Mouse (Mus musculus): ENCODE results near the gene Vps13d. TPM values are rescaled to one million over a fixed set of nuclear protein-coding genes. Genes with fewer than 3 reads are reported as not detected.

The Vps13d gene
- polyA plus RNA-seq, 1 experiment from 2014 or later = 14.2 TPM

- no peaks in the 10 kb centered on the region for H3K36me3 ChIP-seq (ENCODE audit: control insufficient read depth, insufficient read depth, low read length)
- DNase-seq (ENCODE audit: low spot score) = peak; percentile 51
- peaks cover 12% of the 10 kb centered on the region for H3K4me1 ChIP-seq (ENCODE audit: control insufficient read depth, insufficient read depth, low read length)
- H3K27ac ChIP-seq (replicated peaks; ENCODE audit: low read depth, low read length) = no peak overlapping the region
- no peaks in the 10 kb centered on the region for H3K27me3 ChIP-seq (ENCODE audit: control insufficient read depth, insufficient read depth, low read length)
- no peak overlapping the region for H3K9ac ChIP-seq (ENCODE audit: low read length)
- H3K9me3 ChIP-seq (ENCODE audit: control insufficient read depth, low read length) = no peaks in the 10 kb centered on the region
- 3% methylated on average over 3 of the region's 3 CpGs for WGBS
- no peak overlapping the region for H3K4me3 ChIP-seq (ENCODE audit: low read depth, low read length)
- ATAC-seq (ENCODE audit: insufficient number of reproducible peaks, low FRiP score, low TSS enrichment, low read depth) = peak; percentile 61
- H3K4me2 ChIP-seq (ENCODE audit: low read depth, severe bottlenecking) = no peak overlapping the region
Measured at GRCm38 (mm10) chr4:145009437-145009836, 185.4 kb downstream of the Vps13d start.

- ATAC-seq (ENCODE audit: insufficient number of reproducible peaks, low FRiP score, low TSS enrichment, low read depth) (no peak), DNase-seq (ENCODE audit: low spot score) (no peak)
- no peak overlapping the region for H3K9ac ChIP-seq (ENCODE audit: low read length)
- H3K4me3 ChIP-seq (ENCODE audit: low read depth, low read length) = no peak overlapping the region
- no peaks in the 10 kb centered on the region for H3K36me3 ChIP-seq (ENCODE audit: control insufficient read depth, insufficient read depth, low read length)
- H3K9me3 ChIP-seq (ENCODE audit: control insufficient read depth, low read length) = no peaks in the 10 kb centered on the region
- no peaks in the 10 kb centered on the region for H3K27me3 ChIP-seq (ENCODE audit: control insufficient read depth, insufficient read depth, low read length)
- peaks cover 12% of the 10 kb centered on the region for H3K4me1 ChIP-seq (ENCODE audit: control insufficient read depth, insufficient read depth, low read length)
- H3K27ac ChIP-seq (replicated peaks; ENCODE audit: low read depth, low read length) = no peak overlapping the region
- 92% methylated on average over 4 of the region's 4 CpGs for WGBS
- no peak overlapping the region for H3K4me2 ChIP-seq (ENCODE audit: low read depth, severe bottlenecking)
Measured at GRCm38 (mm10) chr4:145005943-145006545, 188.8 kb downstream of the Vps13d start.

- H3K27ac ChIP-seq (replicated peaks; ENCODE audit: low read depth, low read length) = no peak overlapping the region
- H3K36me3 ChIP-seq (ENCODE audit: control insufficient read depth, insufficient read depth, low read length) = no peaks in the 10 kb centered on the region
- WGBS = 79% methylated on average over 6 of the region's 6 CpGs
- DNase-seq (ENCODE audit: low spot score) (no peak), ATAC-seq (ENCODE audit: insufficient number of reproducible peaks, low FRiP score, low TSS enrichment, low read depth) (no peak)
- H3K27me3 ChIP-seq (ENCODE audit: control insufficient read depth, insufficient read depth, low read length) = no peaks in the 10 kb centered on the region
- no peak overlapping the region for H3K4me2 ChIP-seq (ENCODE audit: low read depth, severe bottlenecking)
- peaks cover 11% of the 10 kb centered on the region for H3K4me1 ChIP-seq (ENCODE audit: control insufficient read depth, insufficient read depth, low read length)
- no peak overlapping the region for H3K9ac ChIP-seq (ENCODE audit: low read length)
- no peak overlapping the region for H3K4me3 ChIP-seq (ENCODE audit: low read depth, low read length)
- H3K9me3 ChIP-seq (ENCODE audit: control insufficient read depth, low read length) = no peaks in the 10 kb centered on the region
Measured at GRCm38 (mm10) chr4:145004176-145004575, 190.6 kb downstream of the Vps13d start.

- Histone ChIP-seq H3K4me3 (ENCODE audit: low read depth, low read length) (no peak overlapping the region), H3K27ac (replicated peaks; ENCODE audit: low read depth, low read length) (no peak overlapping the region), H3K4me1 (ENCODE audit: control insufficient read depth, insufficient read depth, low read length) (peaks cover 26% of the 10 kb centered on the region), H3K4me2 (ENCODE audit: low read depth, severe bottlenecking) (no peak overlapping the region), H3K9ac (ENCODE audit: low read length) (no peak overlapping the region), H3K9me3 (ENCODE audit: control insufficient read depth, low read length) (no peaks in the 10 kb centered on the region), H3K27me3 (ENCODE audit: control insufficient read depth, insufficient read depth, low read length) (no peaks in the 10 kb centered on the region), H3K36me3 (ENCODE audit: control insufficient read depth, insufficient read depth, low read length) (no peaks in the 10 kb centered on the region)
- ATAC-seq (ENCODE audit: insufficient number of reproducible peaks, low FRiP score, low TSS enrichment, low read depth) = no peak
- WGBS = 92% methylated on average over 1 of the region's 1 CpGs
- DNase-seq (ENCODE audit: low spot score) = no peak
Measured at GRCm38 (mm10) chr4:145002733-145003132, 192.1 kb downstream of the Vps13d start.

GRCm38 (mm10) chr4:144999903-145000382 is 194.9 kb downstream of the Vps13d start:
- Histone ChIP-seq H3K4me2 (ENCODE audit: low read depth, severe bottlenecking) (no peak overlapping the region), H3K36me3 (ENCODE audit: control insufficient read depth, insufficient read depth, low read length) (no peaks in the 10 kb centered on the region)
- peak; percentile 61 for DNase-seq (ENCODE audit: low spot score)

GRCm38 (mm10) chr4:144999572-144999880 is 195.3 kb downstream of the Vps13d start:
- Histone ChIP-seq H3K4me3 (ENCODE audit: low read depth, low read length) (no peak overlapping the region), H3K27me3 (ENCODE audit: control insufficient read depth, insufficient read depth, low read length) (no peaks in the 10 kb centered on the region), H3K9me3 (ENCODE audit: control insufficient read depth, low read length) (no peaks in the 10 kb centered on the region), H3K4me2 (ENCODE audit: low read depth, severe bottlenecking) (no peak overlapping the region), H3K9ac (ENCODE audit: low read length) (no peak overlapping the region), H3K27ac (replicated peaks; ENCODE audit: low read depth, low read length) (no peak overlapping the region), H3K36me3 (ENCODE audit: control insufficient read depth, insufficient read depth, low read length) (no peaks in the 10 kb centered on the region), H3K4me1 (ENCODE audit: control insufficient read depth, insufficient read depth, low read length) (peaks cover 29% of the 10 kb centered on the region)
- 45% methylated on average over 6 of the region's 6 CpGs for WGBS
- DNase-seq (ENCODE audit: low spot score) = no peak
- peak; percentile 28; the same call in 1 of the 2 replicates for ATAC-seq (ENCODE audit: insufficient number of reproducible peaks, low FRiP score, low TSS enrichment, low read depth)

More at GRCm38 (mm10) chr4:144999903-145000382, 194.9 kb downstream of the Vps13d start:
- Histone ChIP-seq H3K9me3 (ENCODE audit: control insufficient read depth, low read length) (no peaks in the 10 kb centered on the region), H3K27me3 (ENCODE audit: control insufficient read depth, insufficient read depth, low read length) (no peaks in the 10 kb centered on the region), H3K4me1 (ENCODE audit: control insufficient read depth, insufficient read depth, low read length) (peaks cover 29% of the 10 kb centered on the region), H3K4me3 (ENCODE audit: low read depth, low read length) (no peak overlapping the region), H3K27ac (replicated peaks; ENCODE audit: low read depth, low read length) (0 out of 2 replicates have a peak overlapping the region, but pooled peaks have one; percentile 22), H3K9ac (ENCODE audit: low read length) (no peak overlapping the region)
- WGBS = 51% methylated on average over 20 of the region's 20 CpGs
- ATAC-seq (ENCODE audit: insufficient number of reproducible peaks, low FRiP score, low TSS enrichment, low read depth) = peak; percentile 69

- Histone ChIP-seq H3K36me3 (ENCODE audit: control insufficient read depth, insufficient read depth, low read length) (no peaks in the 10 kb centered on the region), H3K4me1 (ENCODE audit: control insufficient read depth, insufficient read depth, low read length) (peaks cover 29% of the 10 kb centered on the region), H3K4me3 (ENCODE audit: low read depth, low read length) (no peak overlapping the region), H3K9me3 (ENCODE audit: control insufficient read depth, low read length) (no peaks in the 10 kb centered on the region), H3K27ac (replicated peaks; ENCODE audit: low read depth, low read length) (no peak overlapping the region), H3K4me2 (ENCODE audit: low read depth, severe bottlenecking) (no peak overlapping the region), H3K27me3 (ENCODE audit: control insufficient read depth, insufficient read depth, low read length) (no peaks in the 10 kb centered on the region), H3K9ac (ENCODE audit: low read length) (no peak overlapping the region)
- ATAC-seq (ENCODE audit: insufficient number of reproducible peaks, low FRiP score, low TSS enrichment, low read depth) (0 out of 2 replicates have a peak, but pooled peaks have one; percentile 8), DNase-seq (ENCODE audit: low spot score) (no peak)
- WGBS = 73% methylated on average over 2 of the region's 2 CpGs
Measured at GRCm38 (mm10) chr4:144998808-144999571, 195.8 kb downstream of the Vps13d start.

GRCm38 (mm10) chr4:144997887-144998658 is 196.7 kb downstream of the Vps13d start:
- Histone ChIP-seq H3K9me3 (ENCODE audit: control insufficient read depth, low read length) (no peaks in the 10 kb centered on the region), H3K4me1 (ENCODE audit: control insufficient read depth, insufficient read depth, low read length) (peaks cover 32% of the 10 kb centered on the region), H3K36me3 (ENCODE audit: control insufficient read depth, insufficient read depth, low read length) (no peaks in the 10 kb centered on the region), H3K4me3 (ENCODE audit: low read depth, low read length) (no peak overlapping the region), H3K9ac (ENCODE audit: low read length) (no peak overlapping the region), H3K27ac (replicated peaks; ENCODE audit: low read depth, low read length) (no peak overlapping the region), H3K4me2 (ENCODE audit: low read depth, severe bottlenecking) (no peak overlapping the region), H3K27me3 (ENCODE audit: control insufficient read depth, insufficient read depth, low read length) (no peaks in the 10 kb centered on the region)
- DNase-seq (ENCODE audit: low spot score) = no peak
- WGBS = 56% methylated on average over 3 of the region's 3 CpGs
- ATAC-seq (ENCODE audit: insufficient number of reproducible peaks, low FRiP score, low TSS enrichment, low read depth) = no peak
